Comparison of ENCODE assay signal across 14 mouse cellular contexts in the genomic region with DNA sequence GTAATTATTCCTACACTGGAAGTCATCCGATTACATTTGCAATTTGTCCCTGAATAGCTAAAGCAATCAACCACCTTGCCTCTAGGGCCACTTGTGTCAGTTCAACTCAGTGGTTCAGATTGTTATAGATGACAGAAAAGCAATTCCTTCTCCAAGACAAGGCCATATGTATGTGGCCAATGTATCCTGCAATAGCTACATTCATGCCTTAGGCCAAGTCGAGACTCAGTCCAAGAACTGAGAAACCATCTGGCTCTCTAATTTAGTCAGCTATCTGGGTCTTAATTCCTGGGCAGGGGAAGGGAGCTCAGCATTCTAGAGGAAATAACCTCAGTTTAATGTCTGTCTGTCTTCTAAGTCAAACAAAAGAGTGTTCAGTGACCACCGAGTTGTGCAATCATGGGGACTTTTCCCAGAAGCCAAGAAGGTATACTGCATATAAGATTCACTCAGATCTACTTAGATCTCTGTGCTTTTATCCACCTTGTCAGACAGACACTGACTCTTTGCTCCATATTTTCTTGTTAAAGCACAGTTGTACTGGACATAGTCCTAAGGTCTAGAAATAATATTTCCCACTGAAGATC.
DNase-seq lines count a peak whose midpoint lies in the region; ATAC-seq and TF ChIP-seq lines count a peak whose summit lies in the region.
"Had no signal": no experiment of that assay in that cellular context is flagged by ENCODE, and none has a peak within 500 bp of the region (broad histone marks: within the 10 kb centered on the region; RNA-seq: fewer than 3 reads in every experiment).

No protein-coding gene starts in this region.

- TF ChIP-seq CTCF in cerebellum, adult 2 months (IDR thresholded peaks at IDR 0.05; ENCODE audit: borderline replicate concordance, insufficient read depth, low read depth, low read length), result no peak

- WGBS in midbrain, embryonic 16.5 days, result 71% methylated on average over 3 of the region's 3 CpGs
- WGBS in midbrain, embryonic 11.5 days, result 89% methylated on average over 3 of the region's 3 CpGs
- 4% methylated on average over 3 of the region's 3 CpGs for WGBS in cerebellum, adult 2 months
- 81% methylated on average over 3 of the region's 3 CpGs for WGBS in forebrain, embryonic 14.5 days

- no peak overlapping the region for H3K27ac ChIP-seq in midbrain, embryonic 16.5 days (ENCODE audit: low read length)
- no peak overlapping the region for H3K27ac ChIP-seq in midbrain, embryonic 11.5 days (ENCODE audit: low read depth, low read length)
- H3K27ac ChIP-seq in cerebellum, adult 2 months (ENCODE audit: insufficient read depth, low read length), result no peak overlapping the region; the same call in 1 of the 2 replicates
- no peak overlapping the region for H3K27ac ChIP-seq in forebrain, embryonic 14.5 days (ENCODE audit: low read depth, low read length)
- H3K27ac ChIP-seq: heart, adult 2 months; limb, embryonic 10.5 days; liver, embryonic 14.5 days had no signal

- no peak overlapping the region for H3K4me2 ChIP-seq in midbrain, embryonic 16.5 days (ENCODE audit: low read length)
- no peak overlapping the region for H3K4me2 ChIP-seq in midbrain, embryonic 11.5 days
- no peak overlapping the region for H3K4me2 ChIP-seq in forebrain, embryonic 14.5 days (ENCODE audit: low read length)

- ATAC-seq in midbrain, embryonic 16.5 days, result 0 out of 2 replicates have a peak, but pooled peaks have one; percentile 39
- ATAC-seq in midbrain, embryonic 11.5 days (ENCODE audit: low FRiP score), result no peak
- ATAC-seq in forebrain, embryonic 14.5 days, result no peak
- ATAC-seq: intestine, embryonic 16.5 days had no signal

- H3K9ac ChIP-seq in midbrain, embryonic 16.5 days (ENCODE audit: low read depth, low read length), result no peak overlapping the region
- no peak overlapping the region for H3K9ac ChIP-seq in midbrain, embryonic 11.5 days (ENCODE audit: low read length)
- H3K9ac ChIP-seq in forebrain, embryonic 14.5 days (ENCODE audit: low read length), result no peak overlapping the region
- H3K9ac ChIP-seq: liver, embryonic 14.5 days had no signal

- no peaks in the 10 kb centered on the region for H3K27me3 ChIP-seq in midbrain, embryonic 16.5 days (ENCODE audit: control insufficient read depth, insufficient read depth, low read depth, low read length)
- no peaks in the 10 kb centered on the region for H3K27me3 ChIP-seq in midbrain, embryonic 11.5 days (ENCODE audit: control insufficient read depth, insufficient read depth, low read length)
- no peaks in the 10 kb centered on the region for H3K27me3 ChIP-seq in cerebellum, adult 2 months (ENCODE audit: control insufficient read depth, insufficient read depth, low read length)
- H3K27me3 ChIP-seq in forebrain, embryonic 14.5 days (replicated peaks; ENCODE audit: control insufficient read depth, insufficient read depth, low read length), result no peaks in the 10 kb centered on the region
- H3K27me3 ChIP-seq: CH12.LX had no signal

- no peaks in the 10 kb centered on the region for H3K36me3 ChIP-seq in midbrain, embryonic 16.5 days (ENCODE audit: control insufficient read depth, insufficient read depth, low read length)
- H3K36me3 ChIP-seq in midbrain, embryonic 11.5 days (ENCODE audit: control insufficient read depth, insufficient read depth, low read length), result no peaks in the 10 kb centered on the region
- H3K36me3 ChIP-seq in forebrain, embryonic 14.5 days (ENCODE audit: control insufficient read depth, insufficient read depth, low read length), result no peaks in the 10 kb centered on the region
- H3K36me3 ChIP-seq: limb, embryonic 10.5 days had no signal

- no peaks in the 10 kb centered on the region for H3K4me1 ChIP-seq in midbrain, embryonic 16.5 days (ENCODE audit: control insufficient read depth, insufficient read depth, low read length)
- H3K4me1 ChIP-seq in midbrain, embryonic 11.5 days (ENCODE audit: control insufficient read depth, insufficient read depth, low read length), result no peaks in the 10 kb centered on the region
- H3K4me1 ChIP-seq in cerebellum, adult 2 months (ENCODE audit: control insufficient read depth, insufficient read depth, low read length), result peaks cover 18% of the 10 kb centered on the region; the same call in 1 of the 2 replicates
- H3K4me1 ChIP-seq in forebrain, embryonic 14.5 days (ENCODE audit: control insufficient read depth, insufficient read depth, low read length), result no peaks in the 10 kb centered on the region

- no peaks in the 10 kb centered on the region for H3K9me3 ChIP-seq in midbrain, embryonic 16.5 days (replicated peaks; ENCODE audit: control insufficient read depth, low read length, poor library complexity, severe bottlenecking)
- H3K9me3 ChIP-seq in midbrain, embryonic 11.5 days (ENCODE audit: control insufficient read depth, low read length), result no peaks in the 10 kb centered on the region
- H3K9me3 ChIP-seq in forebrain, embryonic 14.5 days (replicated peaks; ENCODE audit: control insufficient read depth, low read length), result no peaks in the 10 kb centered on the region
- H3K9me3 ChIP-seq: limb, embryonic 10.5 days had no signal

- no peak for DNase-seq in midbrain, embryonic 11.5 days (ENCODE audit: low spot score, missing footprints)
- peak; percentile 50 to 86 for DNase-seq in cerebellum, adult 2 months
- DNase-seq in fat pad, adult 2 months (ENCODE audit: extremely low read depth, low read depth, low spot score), result peak; percentile 42
- DNase-seq in forebrain, embryonic 14.5 days (ENCODE audit: low spot score), result no peak
- DNase-seq in heart, adult 18-20 months, result no peak
- no peak for DNase-seq in thymus, postnatal 36 days
- DNase-seq: heart, adult 2 months; heart, postnatal 10 days; kidney, postnatal 36 days had no signal

- TF ChIP-seq POLR2A in cerebellum, adult 2 months (IDR thresholded peaks at IDR 0.05; ENCODE audit: borderline replicate concordance, insufficient read depth, low read length), result no peak

- H3K4me3 ChIP-seq in midbrain, embryonic 16.5 days (ENCODE audit: low read depth, low read length), result no peak overlapping the region
- no peak overlapping the region for H3K4me3 ChIP-seq in midbrain, embryonic 11.5 days (ENCODE audit: low read depth, low read length)
- H3K4me3 ChIP-seq in cerebellum, adult 2 months (replicated peaks; ENCODE audit: insufficient read depth, low read depth, low read length), result no peak overlapping the region
- no peak overlapping the region for H3K4me3 ChIP-seq in forebrain, embryonic 14.5 days (ENCODE audit: low read depth, low read length)
- H3K4me3 ChIP-seq: heart, adult 2 months; limb, embryonic 10.5 days had no signal

Comparison
In these comparisons a context has a peak if more than half of its experiments do, and no peak if none do; other contexts are left out.
1. DNase-seq: peak in cerebellum, adult 2 months (2 of 2) and fat pad, adult 2 months (single experiment); none in midbrain, embryonic 11.5 days (single experiment), forebrain, embryonic 14.5 days (single experiment), heart, adult 18-20 months (0 of 2) and thymus, postnatal 36 days (0 of 2).